In the genomic region with DNA sequence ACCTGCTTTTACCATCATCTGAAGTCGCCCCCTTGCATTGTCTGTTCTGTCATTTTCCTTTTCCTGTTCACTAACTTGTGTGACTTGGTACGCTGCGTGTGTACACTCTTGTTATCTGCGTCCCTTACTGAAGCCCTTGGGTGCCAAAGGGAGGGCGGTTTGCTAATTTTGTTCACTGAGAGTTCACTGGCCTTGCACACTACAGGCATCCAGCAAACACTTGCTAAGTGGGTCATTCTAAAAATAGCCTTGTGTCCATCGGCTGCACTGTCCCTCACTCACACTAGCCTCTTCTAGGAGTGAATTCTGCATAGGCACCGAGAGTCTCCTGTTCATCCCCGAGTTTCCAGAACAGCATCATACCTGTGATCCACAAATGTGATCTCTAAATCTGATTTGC, we compare ENCODE assay signal across 24 mouse cellular contexts. TPM values are rescaled to one million over a fixed set of nuclear protein-coding genes. Genes with fewer than 3 reads are reported as not detected.
DNase-seq lines count a peak whose midpoint lies in the region; ATAC-seq and TF ChIP-seq lines count a peak whose summit lies in the region.
"Had no signal": no experiment of that assay in that cellular context is flagged by ENCODE, and none has a peak within 500 bp of the region (broad histone marks: within the 10 kb centered on the region; RNA-seq: fewer than 3 reads in every experiment).

No protein-coding gene starts in this region.

- WGBS in liver, adult 2 months, result 26% methylated on average over 8 of the region's 8 CpGs
- WGBS in heart, embryonic 12.5 days, result 46% methylated on average over 8 of the region's 8 CpGs
- 88% methylated on average over 8 of the region's 8 CpGs for WGBS in kidney, embryonic 14.5 days

- no peaks in the 10 kb centered on the region for H3K79me2 ChIP-seq in liver, adult 2 months (ENCODE audit: control insufficient read depth, insufficient read depth, low read length)

- no peaks in the 10 kb centered on the region for H3K27me3 ChIP-seq in liver, adult 2 months (ENCODE audit: control insufficient read depth, insufficient read depth, low read length)
- no peaks in the 10 kb centered on the region for H3K27me3 ChIP-seq in heart, embryonic 12.5 days (replicated peaks)
- H3K27me3 ChIP-seq in kidney, embryonic 14.5 days (ENCODE audit: control insufficient read depth, insufficient read depth, low read length), result no peaks in the 10 kb centered on the region
- H3K27me3 ChIP-seq: CH12.LX; embryonic facial prominence, embryonic 12.5 days; limb, embryonic 12.5 days; megakaryocyte, embryonic 14.5 days; stomach, embryonic 15.5 days had no signal

- H3K4me1 ChIP-seq in liver, adult 2 months (ENCODE audit: control insufficient read depth, insufficient read depth, low read length), result peaks cover 7% of the 10 kb centered on the region
- peaks cover 19% of the 10 kb centered on the region for H3K4me1 ChIP-seq in heart, embryonic 12.5 days (replicated peaks)
- H3K4me1 ChIP-seq in kidney, embryonic 14.5 days (ENCODE audit: control insufficient read depth, insufficient read depth, low read length), result no peaks in the 10 kb centered on the region
- H3K4me1 ChIP-seq: embryonic facial prominence, embryonic 12.5 days; hindbrain, embryonic 10.5 days; limb, embryonic 12.5 days; megakaryocyte, embryonic 14.5 days; stomach, embryonic 15.5 days had no signal

- no peak overlapping the region for H3K9ac ChIP-seq in liver, adult 2 months (ENCODE audit: low read depth, low read length)
- no peak overlapping the region for H3K9ac ChIP-seq in heart, embryonic 12.5 days
- no peak overlapping the region for H3K9ac ChIP-seq in kidney, embryonic 14.5 days (ENCODE audit: low read depth, low read length)
- H3K9ac ChIP-seq: embryonic facial prominence, embryonic 12.5 days; limb, embryonic 12.5 days; stomach, embryonic 15.5 days had no signal

- peak; percentile 39 for DNase-seq in cerebellum, adult 9-11 months
- DNase-seq in cerebellum, postnatal 10 days, result no peak
- peak; percentile 76 for DNase-seq in liver, adult 2 months (ENCODE audit: extremely low read depth, low read depth, low spot score)
- DNase-seq in liver, result no peak
- peak; percentile 55 for DNase-seq in skeletal muscle tissue, adult 2 months (ENCODE audit: low read depth, low spot score)
- DNase-seq: adrenal gland, adult 8-10 months; kidney, adult 2 months; kidney, postnatal 25 days; lung, postnatal 14 days had no signal

- H3K27ac ChIP-seq in liver, adult 2 months (replicated peaks; ENCODE audit: insufficient read depth, low read depth, low read length), result no peak overlapping the region
- peak overlapping the region; percentile 81 for H3K27ac ChIP-seq in heart, embryonic 12.5 days (ENCODE audit: poor library complexity, severe bottlenecking)
- no peak overlapping the region for H3K27ac ChIP-seq in kidney, embryonic 14.5 days (ENCODE audit: low read depth, low read length)
- H3K27ac ChIP-seq: embryonic facial prominence, embryonic 12.5 days; hindbrain, embryonic 10.5 days; limb, embryonic 12.5 days; stomach, embryonic 15.5 days had no signal

- H3K36me3 ChIP-seq in liver, adult 2 months (ENCODE audit: control insufficient read depth, insufficient read depth, low read length), result peaks cover 14% of the 10 kb centered on the region
- peaks cover 42% of the 10 kb centered on the region for H3K36me3 ChIP-seq in heart, embryonic 12.5 days
- no peaks in the 10 kb centered on the region; the same call in 1 of the 2 replicates for H3K36me3 ChIP-seq in kidney, embryonic 14.5 days (ENCODE audit: control insufficient read depth, insufficient read depth, low read length)

- no peak overlapping the region for H3K4me3 ChIP-seq in liver, adult 2 months (ENCODE audit: insufficient read depth, low read depth, low read length)
- no peak overlapping the region for H3K4me3 ChIP-seq in heart, embryonic 12.5 days
- no peak overlapping the region for H3K4me3 ChIP-seq in kidney, embryonic 14.5 days (ENCODE audit: low read length)
- H3K4me3 ChIP-seq: embryonic facial prominence, embryonic 12.5 days; hindbrain, embryonic 10.5 days; limb, embryonic 12.5 days; megakaryocyte, embryonic 14.5 days; stomach, embryonic 15.5 days had no signal

- peak overlapping the region; percentile 35 for H3K4me2 ChIP-seq in heart, embryonic 12.5 days
- H3K4me2 ChIP-seq in kidney, embryonic 14.5 days (replicated peaks; ENCODE audit: low read depth, low read length), result no peak overlapping the region
- H3K4me2 ChIP-seq: embryonic facial prominence, embryonic 12.5 days; limb, embryonic 12.5 days; stomach, embryonic 15.5 days had no signal

- TF ChIP-seq CTCF in liver, adult 2 months (IDR thresholded peaks at IDR 0.05; ENCODE audit: low read depth, low read length), result no peak

- no peaks in the 10 kb centered on the region; the same call in 1 of the 2 replicates for H3K9me3 ChIP-seq in heart, embryonic 12.5 days (replicated peaks)
- H3K9me3 ChIP-seq in kidney, embryonic 14.5 days (ENCODE audit: control insufficient read depth, low read length), result no peaks in the 10 kb centered on the region
- H3K9me3 ChIP-seq: limb, embryonic 12.5 days; stomach, embryonic 15.5 days had no signal

- ATAC-seq in heart, embryonic 12.5 days (ENCODE audit: insufficient number of reproducible peaks, low FRiP score), result no peak
- no peak for ATAC-seq in kidney, embryonic 14.5 days (ENCODE audit: low FRiP score, low TSS enrichment)
- ATAC-seq: forebrain, embryonic 16.5 days had no signal

- no peak for TF ChIP-seq POLR2A in liver, adult 2 months (IDR thresholded peaks at IDR 0.05; ENCODE audit: extremely low read depth, insufficient read depth, low read length)

RNA-seq across cellular contexts. Expression of a gene that starts 5.0 kb away (rescaled TPM):
- not detected in 2 replicates for total RNA-seq in liver, adult 2 months (2014; rRNA removed)
- not detected in 2 replicates for polyA plus RNA-seq in liver, adult 2 months (2012; rRNA removed)
- polyA plus RNA-seq in heart, embryonic 12.5 days (2016; fragmentation: Nextera tagmentation; extraction: Ambion mirVana), result not detected in 2 replicates
- not detected in 2 replicates for polyA plus RNA-seq in kidney, embryonic 14.5 days (2014; fragmentation: Nextera tagmentation; extraction: Ambion mirVana)
- total RNA-seq: adrenal gland, adult 8-10 months; CH12.LX; midbrain, postnatal 0 days had no signal
- polyA plus RNA-seq: brain, embryonic 14.5 days; embryonic facial prominence, embryonic 12.5 days; forebrain, embryonic 16.5 days; hindbrain, embryonic 10.5 days; kidney, adult 2 months; limb, embryonic 12.5 days; liver, embryonic 16.5 days; midbrain, postnatal 0 days; neural tube, embryonic 11.5 days; spleen, adult 2 months; stomach, embryonic 15.5 days; thymus, postnatal 0 days had no signal

RNA-seq across cellular contexts. Expression of a gene that starts 10.4 kb away (rescaled TPM):
- total RNA-seq in liver, adult 2 months (2014; rRNA removed), result 1.5 and 1.9 TPM in 2 replicates
- 0.82 and 1.3 TPM in 2 replicates for polyA plus RNA-seq in liver, adult 2 months (2012; rRNA removed)
- 138 and 149 TPM in 2 replicates for polyA plus RNA-seq in heart, embryonic 12.5 days (2016; fragmentation: Nextera tagmentation; extraction: Ambion mirVana)
- polyA plus RNA-seq in kidney, embryonic 14.5 days (2014; fragmentation: Nextera tagmentation; extraction: Ambion mirVana), result 1.7 and 2.5 TPM in 2 replicates
- polyA plus RNA-seq: neural tube, embryonic 11.5 days had no signal

RNA-seq across cellular contexts. Expression of a gene that starts 14.1 kb away (rescaled TPM):
- 1.1 and 1.6 TPM in 2 replicates for total RNA-seq in liver, adult 2 months (2014; rRNA removed)
- 0.50 and 0.83 TPM in 2 replicates for polyA plus RNA-seq in liver, adult 2 months (2012; rRNA removed)
- 2.9 and 3.4 TPM in 2 replicates for polyA plus RNA-seq in heart, embryonic 12.5 days (2016; fragmentation: Nextera tagmentation; extraction: Ambion mirVana)
- polyA plus RNA-seq in kidney, embryonic 14.5 days (2014; fragmentation: Nextera tagmentation; extraction: Ambion mirVana), result 3.1 TPM in 2 replicates

RNA-seq across cellular contexts. Expression of a gene that starts 14.2 kb away (rescaled TPM):
- total RNA-seq in liver, adult 2 months (2014; rRNA removed), result not detected in 2 replicates
- 0.30 and 1.5 TPM in 2 replicates for polyA plus RNA-seq in liver, adult 2 months (2012; rRNA removed)
- polyA plus RNA-seq in heart, embryonic 12.5 days (2016; fragmentation: Nextera tagmentation; extraction: Ambion mirVana), result 0.59 and 0.68 TPM in 2 replicates
- polyA plus RNA-seq in kidney, embryonic 14.5 days (2014; fragmentation: Nextera tagmentation; extraction: Ambion mirVana), result not detected in 2 replicates
- polyA plus RNA-seq: embryonic facial prominence, embryonic 12.5 days; forebrain, embryonic 16.5 days; hindbrain, embryonic 10.5 days; limb, embryonic 12.5 days; midbrain, postnatal 0 days; stomach, embryonic 15.5 days; thymus, postnatal 0 days had no signal

RNA-seq across cellular contexts. Expression of a gene that starts 14.4 kb away (rescaled TPM):
- 25.4 and 25.9 TPM in 2 replicates for total RNA-seq in liver, adult 2 months (2014; rRNA removed)
- 42.0 and 47.2 TPM in 2 replicates for polyA plus RNA-seq in liver, adult 2 months (2012; rRNA removed)
- 59.6 and 67.0 TPM in 2 replicates for polyA plus RNA-seq in heart, embryonic 12.5 days (2016; fragmentation: Nextera tagmentation; extraction: Ambion mirVana)
- polyA plus RNA-seq in kidney, embryonic 14.5 days (2014; fragmentation: Nextera tagmentation; extraction: Ambion mirVana), result 51.7 and 57.7 TPM in 2 replicates

Comparison
In these comparisons a context has a peak if more than half of its experiments do, and no peak if none do; other contexts are left out.
1. DNase-seq: peak in cerebellum, adult 9-11 months (single experiment), liver, adult 2 months (single experiment) and skeletal muscle tissue, adult 2 months (single experiment); none in cerebellum, postnatal 10 days (0 of 2) and liver (single experiment).
2. RNA of a gene that starts 10.4 kb away (polyA plus RNA-seq): 138 to 149 TPM in heart, embryonic 12.5 days; 1.7 to 2.5 TPM in kidney, embryonic 14.5 days and 0.82 to 1.3 TPM in liver, adult 2 months; every median in the first group is over 10 times any median in the second.